Mouse (Mus musculus): ENCODE results near the gene Ccdc92b.

- TF ChIP-seq POLR2A (IDR thresholded peaks at IDR 0.05; ENCODE audit: extremely low read depth, insufficient read depth, low read length) (no peak), CTCF (IDR thresholded peaks at IDR 0.05; ENCODE audit: low read depth, low read length) (no peak)
These were observed 34.0 kb downstream of the Ccdc92b start for GRCm38 (mm10) chr11:74653385-74653784.

Measured in liver, adult 2 months (tissue).